Comparison of ENCODE assay signal across 11 mouse cellular contexts in genomic region chr13:115687426-115687825, GRCm38 (mm10).
DNase-seq lines count a peak whose midpoint lies in the region; ATAC-seq lines count a peak whose summit lies in the region.
"Had no signal": no experiment of that assay in that cellular context is flagged by ENCODE, and none has a peak within 500 bp of the region (broad histone marks: within the 10 kb centered on the region; RNA-seq: fewer than 3 reads in every experiment).

No protein-coding gene starts in this region.

- no peak overlapping the region for H3K4me3 ChIP-seq in forebrain, embryonic 11.5 days (ENCODE audit: low read depth, low read length)
- H3K4me3 ChIP-seq in neural tube, embryonic 14.5 days (ENCODE audit: low read depth, low read length) = no peak overlapping the region
- no peak overlapping the region for H3K4me3 ChIP-seq in intestine, embryonic 16.5 days (ENCODE audit: low read length)
- H3K4me3 ChIP-seq: layer of hippocampus, adult 2 months; liver, embryonic 15.5 days had no signal

- H3K27me3 ChIP-seq in forebrain, embryonic 11.5 days (ENCODE audit: control insufficient read depth, insufficient read depth, low read length) = no peaks in the 10 kb centered on the region
- H3K27me3 ChIP-seq in neural tube, embryonic 14.5 days (ENCODE audit: control insufficient read depth, insufficient read depth, low read length) = peaks cover 23% of the 10 kb centered on the region
- H3K27me3 ChIP-seq in intestine, embryonic 16.5 days (replicated peaks; ENCODE audit: control insufficient read depth, insufficient read depth, low read length) = no peaks in the 10 kb centered on the region
- H3K27me3 ChIP-seq: liver, embryonic 15.5 days had no signal

- DNase-seq in adrenal gland, postnatal 10 days = peak; percentile 2
- no peak for DNase-seq in adrenal gland, postnatal 25 days
- peak; percentile 50 for DNase-seq in forebrain, embryonic 11.5 days (ENCODE audit: low spot score)
- DNase-seq in layer of hippocampus, postnatal 14 days (ENCODE audit: low spot score in 2 of 2) = peak; percentile 24 to 39
- no peak for DNase-seq in lung, postnatal 4 days
- DNase-seq in frontal cortex, postnatal 25 days (ENCODE audit: low spot score in 2 of 2) = no peak
- DNase-seq: cerebellum, adult 18-20 months had no signal

- no peak overlapping the region for H3K4me2 ChIP-seq in forebrain, embryonic 11.5 days (ENCODE audit: low read depth, low read length, severe bottlenecking)
- H3K4me2 ChIP-seq in neural tube, embryonic 14.5 days (ENCODE audit: low read depth, low read length) = no peak overlapping the region
- no peak overlapping the region for H3K4me2 ChIP-seq in intestine, embryonic 16.5 days (ENCODE audit: low read depth, low read length)
- H3K4me2 ChIP-seq: liver, embryonic 15.5 days had no signal

- no peaks in the 10 kb centered on the region for H3K36me3 ChIP-seq in forebrain, embryonic 11.5 days (ENCODE audit: control insufficient read depth, insufficient read depth, low read length)
- H3K36me3 ChIP-seq in neural tube, embryonic 14.5 days (ENCODE audit: control insufficient read depth, insufficient read depth, low read length) = no peaks in the 10 kb centered on the region
- no peaks in the 10 kb centered on the region for H3K36me3 ChIP-seq in intestine, embryonic 16.5 days (ENCODE audit: control insufficient read depth, insufficient read depth, low read length)
- H3K36me3 ChIP-seq: liver, embryonic 15.5 days had no signal

- H3K27ac ChIP-seq in forebrain, embryonic 11.5 days (ENCODE audit: low read depth, low read length) = no peak overlapping the region
- no peak overlapping the region for H3K27ac ChIP-seq in neural tube, embryonic 14.5 days (ENCODE audit: low read depth, low read length)
- no peak overlapping the region for H3K27ac ChIP-seq in intestine, embryonic 16.5 days (ENCODE audit: low read length)
- H3K27ac ChIP-seq: layer of hippocampus, adult 2 months; liver, embryonic 15.5 days had no signal

- H3K9ac ChIP-seq in forebrain, embryonic 11.5 days (ENCODE audit: low read length) = no peak overlapping the region
- no peak overlapping the region for H3K9ac ChIP-seq in neural tube, embryonic 14.5 days (replicated peaks; ENCODE audit: low read depth, low read length)
- no peak overlapping the region for H3K9ac ChIP-seq in intestine, embryonic 16.5 days (ENCODE audit: low read depth, low read length)
- H3K9ac ChIP-seq: liver, embryonic 15.5 days had no signal

- WGBS in forebrain, embryonic 11.5 days = 5% methylated on average over 4 of the region's 4 CpGs
- WGBS in neural tube, embryonic 14.5 days = 9% methylated on average over 4 of the region's 4 CpGs
- WGBS in intestine, embryonic 16.5 days = 80% methylated on average over 4 of the region's 4 CpGs

- peak; percentile 82 for ATAC-seq in forebrain, embryonic 11.5 days (replicated peaks; ENCODE audit: low FRiP score)
- ATAC-seq in neural tube, embryonic 14.5 days (ENCODE audit: low read depth) = peak; percentile 94
- ATAC-seq in intestine, embryonic 16.5 days = no peak

- no peaks in the 10 kb centered on the region for H3K4me1 ChIP-seq in forebrain, embryonic 11.5 days (replicated peaks; ENCODE audit: control insufficient read depth, insufficient read depth, low read length)
- no peaks in the 10 kb centered on the region for H3K4me1 ChIP-seq in neural tube, embryonic 14.5 days (ENCODE audit: control insufficient read depth, insufficient read depth, low read length)
- H3K4me1 ChIP-seq in intestine, embryonic 16.5 days (ENCODE audit: control insufficient read depth, insufficient read depth, low read length) = no peaks in the 10 kb centered on the region
- H3K4me1 ChIP-seq: liver, embryonic 15.5 days had no signal

- no peaks in the 10 kb centered on the region for H3K9me3 ChIP-seq in forebrain, embryonic 11.5 days (ENCODE audit: control insufficient read depth, low read length)
- no peaks in the 10 kb centered on the region for H3K9me3 ChIP-seq in neural tube, embryonic 14.5 days (ENCODE audit: control insufficient read depth, low read length)
- no peaks in the 10 kb centered on the region for H3K9me3 ChIP-seq in intestine, embryonic 16.5 days (ENCODE audit: control insufficient read depth, low read length)
- H3K9me3 ChIP-seq: liver, embryonic 15.5 days had no signal

Comparison
In these comparisons a context has a peak if more than half of its experiments do, and no peak if none do; other contexts are left out.
1. DNase-seq: peak in adrenal gland, postnatal 10 days (single experiment), forebrain, embryonic 11.5 days (single experiment) and layer of hippocampus, postnatal 14 days (2 of 2); none in adrenal gland, postnatal 25 days (single experiment), lung, postnatal 4 days (0 of 2) and frontal cortex, postnatal 25 days (0 of 2).